Mouse (Mus musculus): Measurements from ENCODE around the gene Tekt2. TPM values are rescaled to one million over a fixed set of nuclear protein-coding genes. Genes with fewer than 3 reads are reported as not detected.

Gene Tekt2
- total and polyA plus RNA-seq, 2 experiments from 2014 or later, result 5.0 to 19.9 TPM

DNA sequence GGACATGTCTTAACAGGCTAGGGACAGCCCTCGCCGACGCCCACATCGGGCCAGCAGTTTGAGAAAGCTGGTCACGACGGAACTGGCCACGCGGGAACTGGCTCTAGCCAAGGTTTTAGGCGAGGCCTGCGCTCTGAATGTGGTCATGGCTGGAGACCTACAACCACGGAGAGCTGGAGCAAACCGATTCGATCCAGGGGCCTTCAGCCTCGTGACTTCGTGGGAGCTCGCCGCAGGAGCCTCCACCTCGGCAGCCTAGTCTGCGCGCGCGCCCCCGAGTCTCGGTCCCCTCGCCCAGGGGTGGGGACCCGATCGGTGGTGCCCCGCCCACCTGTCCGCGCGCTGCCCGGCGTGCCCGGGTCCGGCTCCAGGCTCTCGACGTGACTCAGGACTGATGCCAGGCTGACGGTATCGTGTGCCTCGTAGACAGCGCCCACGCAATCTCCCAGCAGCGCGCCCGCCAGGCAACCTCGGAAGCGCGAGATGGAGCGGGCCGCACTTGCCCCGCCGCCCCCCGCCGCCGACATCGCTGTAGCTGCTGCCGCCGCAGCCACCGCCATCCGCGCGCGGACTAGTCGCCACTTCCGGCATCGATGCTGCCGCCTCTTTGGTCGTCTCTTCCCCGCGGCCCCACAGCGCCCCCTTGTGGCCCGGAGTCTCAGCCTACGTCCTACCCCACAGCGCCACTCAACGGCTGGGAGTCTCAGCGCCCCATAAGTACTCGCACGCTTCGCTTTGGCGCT, 4.2 kb downstream of the Tekt2 start, which contains the start of gene Adprhl2:
Gene Adprhl2, minus strand, starts transcription at position 593 of the 743 bp plus-strand sequence.
- under 1% methylated on average over 53 of the region's 80 CpGs for WGBS
- Histone ChIP-seq H3K36me3 (ENCODE audit: insufficient read depth, low read length) (peaks cover 24% of the 10 kb centered on the region), H3K9ac (replicated peaks; ENCODE audit: low read length, poor library complexity, severe bottlenecking) (peak within 1 kb of the TSS; percentile 91), H3K4me1 (ENCODE audit: insufficient read depth, low read length) (peaks cover 8% of the 10 kb centered on the region; the same call in 1 of the 2 replicates), H3K4me2 (ENCODE audit: low read depth, low read length, poor library complexity, severe bottlenecking) (peak within 1 kb of the TSS; percentile 83), H3K9me3 (ENCODE audit: low read length) (no peaks in the 10 kb centered on the region), H3K27me3 (ENCODE audit: insufficient read depth, low read length) (no peaks in the 10 kb centered on the region), H3K27ac (ENCODE audit: low read depth, low read length) (peak within 1 kb of the TSS; percentile 88), H3K4me3 (ENCODE audit: low read depth, low read length) (peak within 1 kb of the TSS; percentile 81)
- ATAC-seq (ENCODE audit: low FRiP score) (peak; percentile 88), DNase-seq (ENCODE audit: low spot score) (peak; percentile 97)
- TF ChIP-seq CTCF (IDR thresholded peaks at IDR 0.05), result peak; percentile 100

GRCm38 (mm10) chr4:126319806-126320205, 5.7 kb downstream of the Tekt2 start:
- no peak overlapping the region for H3K4me3 ChIP-seq (ENCODE audit: low read depth, low read length)
- H3K9me3 ChIP-seq (ENCODE audit: low read length), result no peaks in the 10 kb centered on the region
- H3K4me1 ChIP-seq (ENCODE audit: insufficient read depth, low read length), result peaks cover 8% of the 10 kb centered on the region; the same call in 1 of the 2 replicates
- no peak overlapping the region for H3K9ac ChIP-seq (replicated peaks; ENCODE audit: low read length, poor library complexity, severe bottlenecking)
- H3K36me3 ChIP-seq (ENCODE audit: insufficient read depth, low read length), result peaks cover 33% of the 10 kb centered on the region
- DNase-seq (ENCODE audit: low spot score), result no peak
- H3K4me2 ChIP-seq (ENCODE audit: low read depth, low read length, poor library complexity, severe bottlenecking), result no peak overlapping the region
- H3K27me3 ChIP-seq (ENCODE audit: insufficient read depth, low read length), result no peaks in the 10 kb centered on the region
- no peak for ATAC-seq (ENCODE audit: low FRiP score)
- H3K27ac ChIP-seq (ENCODE audit: low read depth, low read length), result no peak overlapping the region
- TF ChIP-seq CTCF (IDR thresholded peaks at IDR 0.05), result no peak
- WGBS, result 93% methylated on average over 6 of the region's 6 CpGs

DNA sequence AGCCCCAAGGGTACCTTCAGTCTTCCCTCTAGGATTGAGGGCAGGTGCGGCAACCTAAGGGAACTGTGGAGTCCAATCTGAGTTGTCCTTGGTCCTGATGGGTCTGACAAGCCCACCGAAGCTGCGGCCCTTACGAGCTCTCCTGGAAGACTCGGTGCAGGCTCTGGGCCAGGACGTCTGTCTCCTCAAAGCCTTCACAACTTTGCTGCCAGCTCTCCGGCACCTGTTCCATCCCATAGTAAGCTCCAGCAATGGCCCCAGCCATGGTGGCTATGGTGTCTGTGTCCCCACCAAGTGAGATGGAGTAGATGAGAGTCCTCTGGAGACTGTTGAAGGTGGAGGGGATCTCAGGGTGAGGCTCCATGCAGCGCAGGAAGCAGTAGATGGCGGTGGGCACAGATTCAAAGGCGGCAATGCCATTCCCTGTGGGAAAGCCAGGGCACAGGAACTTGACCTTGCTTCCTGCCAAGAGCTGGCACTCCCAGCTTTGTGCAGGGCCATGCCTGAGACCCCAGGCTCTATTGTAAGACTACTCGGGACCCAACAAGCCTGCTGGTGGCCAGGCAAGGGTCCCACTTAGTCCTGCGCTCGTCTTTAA, 8.9 kb downstream of the Tekt2 start:
- no peak overlapping the region for H3K9ac ChIP-seq (replicated peaks; ENCODE audit: low read length, poor library complexity, severe bottlenecking)
- 92% methylated on average over 13 of the region's 13 CpGs for WGBS
- H3K4me1 ChIP-seq (ENCODE audit: insufficient read depth, low read length), result peaks cover 8% of the 10 kb centered on the region; the same call in 1 of the 2 replicates
- H3K9me3 ChIP-seq (ENCODE audit: low read length), result no peaks in the 10 kb centered on the region
- no peak overlapping the region for H3K27ac ChIP-seq (ENCODE audit: low read depth, low read length)
- peaks cover 33% of the 10 kb centered on the region for H3K36me3 ChIP-seq (ENCODE audit: insufficient read depth, low read length)
- H3K4me2 ChIP-seq (ENCODE audit: low read depth, low read length, poor library complexity, severe bottlenecking), result no peak overlapping the region
- no peak for ATAC-seq (ENCODE audit: low FRiP score)
- DNase-seq (ENCODE audit: low spot score), result no peak
- no peaks in the 10 kb centered on the region for H3K27me3 ChIP-seq (ENCODE audit: insufficient read depth, low read length)
- no peak overlapping the region for H3K4me3 ChIP-seq (ENCODE audit: low read depth, low read length)
- TF ChIP-seq CTCF (IDR thresholded peaks at IDR 0.05), result no peak

- H3K9ac ChIP-seq (replicated peaks; ENCODE audit: low read length, poor library complexity, severe bottlenecking), result no peak overlapping the region
- H3K36me3 ChIP-seq (ENCODE audit: insufficient read depth, low read length), result peaks cover 33% of the 10 kb centered on the region
- no peak overlapping the region for H3K4me3 ChIP-seq (ENCODE audit: low read depth, low read length)
- DNase-seq (ENCODE audit: low spot score) (no peak), ATAC-seq (ENCODE audit: low FRiP score) (no peak)
- no peaks in the 10 kb centered on the region for H3K27me3 ChIP-seq (ENCODE audit: insufficient read depth, low read length)
- peaks cover 8% of the 10 kb centered on the region; the same call in 1 of the 2 replicates for H3K4me1 ChIP-seq (ENCODE audit: insufficient read depth, low read length)
- no peaks in the 10 kb centered on the region for H3K9me3 ChIP-seq (ENCODE audit: low read length)
- H3K4me2 ChIP-seq (ENCODE audit: low read depth, low read length, poor library complexity, severe bottlenecking), result no peak overlapping the region
- no peak overlapping the region for H3K27ac ChIP-seq (ENCODE audit: low read depth, low read length)
- 42% methylated on average over 5 of the region's 5 CpGs for WGBS
- no peak for TF ChIP-seq CTCF (IDR thresholded peaks at IDR 0.05)
Observed at GRCm38 (mm10) chr4:126315931-126316330, 9.6 kb downstream of the Tekt2 start.

- Histone ChIP-seq H3K27me3 (ENCODE audit: insufficient read depth, low read length) (no peaks in the 10 kb centered on the region), H3K4me2 (ENCODE audit: low read depth, low read length, poor library complexity, severe bottlenecking) (no peak overlapping the region), H3K36me3 (ENCODE audit: insufficient read depth, low read length) (peaks cover 32% of the 10 kb centered on the region), H3K4me1 (ENCODE audit: insufficient read depth, low read length) (no peaks in the 10 kb centered on the region), H3K4me3 (ENCODE audit: low read depth, low read length) (no peak overlapping the region), H3K9me3 (ENCODE audit: low read length) (no peaks in the 10 kb centered on the region), H3K9ac (replicated peaks; ENCODE audit: low read length, poor library complexity, severe bottlenecking) (no peak overlapping the region), H3K27ac (ENCODE audit: low read depth, low read length) (no peak overlapping the region)
- TF ChIP-seq CTCF (IDR thresholded peaks at IDR 0.05), result no peak; the same call in 1 of the 2 replicates
- 51% methylated on average over 10 of the region's 10 CpGs for WGBS
- DNase-seq (ENCODE audit: low spot score), result no peak
- no peak for ATAC-seq (ENCODE audit: low FRiP score)
Observed at GRCm38 (mm10) chr4:126314393-126314792, 11.1 kb downstream of the Tekt2 start.

GRCm38 (mm10) chr4:126313202-126313601, 12.3 kb downstream of the Tekt2 start:
- Histone ChIP-seq H3K36me3 (ENCODE audit: insufficient read depth, low read length) (peaks cover 27% of the 10 kb centered on the region), H3K4me2 (ENCODE audit: low read depth, low read length, poor library complexity, severe bottlenecking) (no peak overlapping the region), H3K9ac (replicated peaks; ENCODE audit: low read length, poor library complexity, severe bottlenecking) (no peak overlapping the region), H3K27ac (ENCODE audit: low read depth, low read length) (no peak overlapping the region), H3K27me3 (ENCODE audit: insufficient read depth, low read length) (no peaks in the 10 kb centered on the region), H3K9me3 (ENCODE audit: low read length) (no peaks in the 10 kb centered on the region), H3K4me3 (ENCODE audit: low read depth, low read length) (no peak overlapping the region), H3K4me1 (ENCODE audit: insufficient read depth, low read length) (no peaks in the 10 kb centered on the region)
- no peak for DNase-seq (ENCODE audit: low spot score)
- 46% methylated on average over 5 of the region's 5 CpGs for WGBS
- TF ChIP-seq CTCF (IDR thresholded peaks at IDR 0.05), result no peak
- ATAC-seq (ENCODE audit: low FRiP score), result no peak

Data from midbrain, postnatal 0 days (tissue).